Mouse (Mus musculus) neural tube, embryonic 15.5 days (tissue): ENCODE measurements at regions not wholly inside any gene's neighbourhood (a gene's known extent, or its start where the extent isn't known, plus 50 kb on each side); places are given as distances from the start of the nearest gene placed in this dataset.

ENCODE experiments used
- ATAC-seq: fragments of 200-750 bp; cut with Nextera tagmentation; 2 replicates; pipeline ENCODE4 v1.8.0; 2017; ENCODE audit warnings: mild to moderate bottlenecking, moderate TSS enrichment, moderate library complexity; ENCODE audit not compliant: low FRiP score
- H3K27ac ChIP-seq: fragments of 300-500 bp; sonication (generic); replicated peaks from 2 replicates; pipeline ENCODE4 v1.5.1; 2015; ENCODE audit warnings: mild to moderate bottlenecking, inconsistent platforms
- H3K27me3 ChIP-seq: fragments of 300-500 bp; sonication (generic); replicated peaks from 2 replicates; pipeline ENCODE4 v1.6.1; 2015; ENCODE audit warnings: inconsistent platforms
- H3K36me3 ChIP-seq: fragments of 300-500 bp; sonication (generic); 2 replicates; pipeline ENCODE4 v1.6.1; 2015; ENCODE audit warnings: inconsistent platforms
- H3K4me1 ChIP-seq: fragments of 300-500 bp; sonication (generic); 2 replicates; pipeline ENCODE4 v1.6.1; 2015; ENCODE audit warnings: inconsistent platforms
- H3K4me2 ChIP-seq: fragments of 300-500 bp; sonication (generic); 2 replicates; pipeline ENCODE4 v1.6.1; 2015; ENCODE audit warnings: inconsistent platforms, mild to moderate bottlenecking, moderate library complexity
- H3K4me3 ChIP-seq: fragments of 300-500 bp; sonication (generic); replicated peaks from 2 replicates; pipeline ENCODE4 v1.5.1; 2015; ENCODE audit warnings: mild to moderate bottlenecking, inconsistent platforms
- H3K9ac ChIP-seq: fragments of 300-500 bp; sonication (generic); replicated peaks from 2 replicates; pipeline ENCODE4 v1.6.1; 2015; ENCODE audit warnings: mild to moderate bottlenecking, inconsistent platforms
- H3K9me3 ChIP-seq: fragments of 300-500 bp; sonication (generic); replicated peaks from 2 replicates; pipeline ENCODE4 v1.6.1; 2016; ENCODE audit warnings: inconsistent platforms
- WGBS: fragments of 180-500 bp; shearing (Covaris S2); methylation state at CpG from one replicate; pipeline ENCODE4 v1.1.7; 2015; ENCODE audit warnings: mixed read lengths; 5-methylcytosine and 5-hydroxymethylcytosine counted together

- no peaks in the 10 kb centered on the region for H3K27me3 ChIP-seq
- no peak overlapping the region for H3K9ac ChIP-seq
- no peaks in the 10 kb centered on the region; the same call in 1 of the 2 replicates for H3K4me1 ChIP-seq
- 78% methylated on average over 9 of the region's 9 CpGs for WGBS
- ATAC-seq: no peak
- no peaks in the 10 kb centered on the region for H3K36me3 ChIP-seq
- no peak overlapping the region for H3K27ac ChIP-seq
- H3K4me2 ChIP-seq: no peak overlapping the region
- H3K4me3 ChIP-seq: no peak overlapping the region
- no peaks in the 10 kb centered on the region for H3K9me3 ChIP-seq
Measured at GRCm38 (mm10) chr4:137216908-137217497, 60.3 kb upstream of the Wnt4 start.

- Histone ChIP-seq H3K4me3 (no peak overlapping the region), H3K36me3 (no peaks in the 10 kb centered on the region)
- WGBS: 80% methylated on average over 8 of the region's 8 CpGs
Measured at GRCm38 (mm10) chr4:137214573-137214972, 62.7 kb upstream of the Wnt4 start.

GRCm38 (mm10) chr4:137212846-137213245 is 64.4 kb upstream of the Wnt4 start:
- Histone ChIP-seq H3K9ac (no peak overlapping the region), H3K4me1 (peaks cover 4% of the 10 kb centered on the region; the same call in 1 of the 2 replicates), H3K27ac (no peak overlapping the region), H3K4me3 (no peak overlapping the region), H3K36me3 (no peaks in the 10 kb centered on the region), H3K27me3 (no peaks in the 10 kb centered on the region), H3K4me2 (no peak overlapping the region), H3K9me3 (no peaks in the 10 kb centered on the region)
- ATAC-seq: no peak
- WGBS: 84% methylated on average over 9 of the region's 9 CpGs

More at GRCm38 (mm10) chr4:137214573-137214972, 62.7 kb upstream of the Wnt4 start:
- Histone ChIP-seq H3K27me3 (no peaks in the 10 kb centered on the region), H3K4me1 (peaks cover 4% of the 10 kb centered on the region; the same call in 1 of the 2 replicates), H3K9me3 (no peaks in the 10 kb centered on the region), H3K27ac (no peak overlapping the region), H3K4me2 (no peak overlapping the region), H3K9ac (no peak overlapping the region)
- no peak for ATAC-seq

DNA sequence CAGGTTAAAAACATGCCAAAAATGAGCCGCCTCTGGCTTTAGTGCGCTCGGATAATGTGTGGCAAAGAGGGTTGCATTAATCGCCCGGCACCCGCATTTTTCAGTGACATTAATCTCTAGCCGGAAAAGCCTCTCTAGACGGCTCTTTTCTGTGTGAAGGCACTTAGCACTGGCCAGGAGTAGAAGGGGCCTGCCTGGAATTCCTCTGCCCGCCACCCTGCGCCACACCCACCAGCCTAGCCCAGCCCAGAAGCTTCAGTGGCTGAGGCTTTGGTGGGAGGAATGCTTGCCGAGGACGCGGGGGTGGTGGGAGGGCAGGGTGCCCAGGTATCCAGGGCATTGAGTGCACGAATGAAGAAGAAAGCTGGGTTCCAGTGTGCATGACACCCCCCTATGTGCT is 65.2 kb upstream of the Wnt4 start:
- Histone ChIP-seq H3K4me3 (no peak overlapping the region), H3K27ac (no peak overlapping the region), H3K9ac (no peak overlapping the region), H3K27me3 (no peaks in the 10 kb centered on the region), H3K9me3 (no peaks in the 10 kb centered on the region), H3K36me3 (no peaks in the 10 kb centered on the region), H3K4me1 (peaks cover 4% of the 10 kb centered on the region; the same call in 1 of the 2 replicates), H3K4me2 (no peak overlapping the region)
- ATAC-seq: no peak
- 38% methylated on average over 14 of the region's 14 CpGs for WGBS

DNA sequence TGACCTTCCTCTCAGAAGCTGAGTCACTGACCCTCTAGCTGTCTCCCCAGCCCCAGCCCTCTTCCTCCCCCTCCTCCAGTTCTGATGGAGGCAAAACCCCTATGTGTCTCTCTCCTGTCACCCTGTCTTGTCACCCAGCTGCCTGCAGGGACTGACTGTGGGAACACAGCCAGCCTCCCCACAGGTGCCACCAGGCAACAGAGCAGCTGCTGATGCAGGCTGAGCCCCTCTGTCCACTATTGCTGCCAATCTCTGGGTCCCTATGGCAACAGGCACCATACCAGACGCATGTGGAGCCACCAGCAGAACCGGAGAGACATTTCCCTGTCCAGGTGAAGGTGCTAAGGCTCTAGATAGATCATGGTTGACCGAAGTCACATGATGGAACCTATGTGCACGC is 66.0 kb upstream of the Wnt4 start:
- H3K9ac ChIP-seq: no peak overlapping the region
- no peak overlapping the region for H3K4me2 ChIP-seq
- no peak for ATAC-seq
- H3K4me1 ChIP-seq: peaks cover 4% of the 10 kb centered on the region; the same call in 1 of the 2 replicates
- H3K4me3 ChIP-seq: no peak overlapping the region
- no peak overlapping the region for H3K27ac ChIP-seq
- H3K27me3 ChIP-seq: no peaks in the 10 kb centered on the region
- H3K9me3 ChIP-seq: no peaks in the 10 kb centered on the region
- 73% methylated on average over 4 of the region's 4 CpGs for WGBS
- H3K36me3 ChIP-seq: no peaks in the 10 kb centered on the region

DNA sequence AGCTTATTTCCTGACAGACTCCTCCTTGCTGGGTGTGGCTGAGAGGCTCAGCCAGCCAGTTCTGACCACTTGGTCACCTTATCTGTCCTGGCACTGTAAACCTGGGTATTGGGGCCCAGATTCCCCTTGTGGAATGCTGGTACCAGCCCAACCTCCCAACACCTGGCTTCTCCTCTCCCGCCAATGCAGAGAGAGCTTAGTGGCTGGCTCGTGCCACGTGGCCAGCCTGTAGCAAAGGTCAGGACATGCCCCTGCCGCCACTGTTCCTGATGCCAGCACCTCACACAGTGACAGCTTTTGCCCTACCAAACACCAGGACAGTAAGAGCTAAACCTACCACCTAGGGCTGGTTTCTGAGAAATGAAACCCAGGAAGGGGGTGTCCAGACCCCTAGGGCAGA is 66.8 kb upstream of the Wnt4 start:
- no peak overlapping the region for H3K4me2 ChIP-seq
- no peak for ATAC-seq
- 93% methylated on average over 4 of the region's 4 CpGs for WGBS
- no peaks in the 10 kb centered on the region for H3K36me3 ChIP-seq
- no peak overlapping the region for H3K9ac ChIP-seq
- peaks cover 4% of the 10 kb centered on the region; the same call in 1 of the 2 replicates for H3K4me1 ChIP-seq
- H3K27me3 ChIP-seq: no peaks in the 10 kb centered on the region
- H3K9me3 ChIP-seq: no peaks in the 10 kb centered on the region
- no peak overlapping the region for H3K27ac ChIP-seq
- no peak overlapping the region for H3K4me3 ChIP-seq

DNA sequence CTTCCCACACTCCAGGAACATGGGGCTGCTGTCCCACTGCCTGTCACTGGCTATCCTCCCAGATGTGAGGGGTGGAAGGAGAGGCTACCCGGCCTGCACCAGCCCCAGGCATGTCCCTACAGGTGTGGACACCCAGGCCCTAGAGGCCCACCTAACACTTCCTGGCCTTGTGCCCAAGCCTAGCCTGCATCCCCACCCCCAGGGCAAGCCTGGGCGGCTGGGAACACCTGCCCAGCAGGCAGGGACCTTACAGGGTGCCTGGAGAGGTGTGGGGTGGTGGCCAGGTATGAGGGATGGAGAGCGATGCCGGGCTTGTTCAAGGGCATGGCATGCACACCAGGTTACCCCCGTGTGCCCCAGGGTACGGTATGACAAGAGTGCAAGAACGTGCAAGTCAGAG is 76.3 kb upstream of the Wnt4 start:
- H3K9ac ChIP-seq: no peak overlapping the region
- H3K4me2 ChIP-seq: no peak overlapping the region
- WGBS: 90% methylated on average over 7 of the region's 7 CpGs
- no peak for ATAC-seq
- H3K9me3 ChIP-seq: no peaks in the 10 kb centered on the region
- H3K4me3 ChIP-seq: no peak overlapping the region
- no peaks in the 10 kb centered on the region for H3K27me3 ChIP-seq
- H3K27ac ChIP-seq: no peak overlapping the region
- H3K4me1 ChIP-seq: peaks cover 12% of the 10 kb centered on the region
- no peaks in the 10 kb centered on the region for H3K36me3 ChIP-seq

GRCm38 (mm10) chr4:137200426-137200825 is 76.9 kb upstream of the Wnt4 start:
- no peak for ATAC-seq

DNA sequence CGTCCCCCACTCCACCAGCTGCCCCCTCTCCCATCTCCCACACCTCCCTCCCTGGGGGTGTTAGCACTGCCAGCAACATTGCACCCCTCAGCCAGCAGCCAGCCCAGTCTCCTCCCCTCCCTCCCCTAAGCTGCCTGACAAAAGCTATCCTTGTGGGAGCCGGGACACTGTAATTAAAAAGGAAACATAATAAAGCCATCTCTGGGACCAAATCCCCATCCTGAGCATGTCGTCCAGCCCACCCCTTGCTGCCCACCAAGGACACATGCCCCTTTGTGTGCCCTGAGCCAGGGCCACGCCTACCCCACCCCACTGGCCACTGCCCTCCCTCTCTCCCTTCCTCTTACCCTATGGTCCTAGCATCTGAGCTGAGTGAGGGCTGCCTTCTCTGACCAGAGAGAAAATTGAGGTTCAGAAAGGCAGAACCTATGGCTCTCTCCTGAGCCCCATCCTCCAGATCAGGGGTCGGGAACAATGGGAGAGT is 80.8 kb upstream of the Wnt4 start:
- Histone ChIP-seq H3K36me3 (no peaks in the 10 kb centered on the region), H3K27ac (no peak overlapping the region), H3K9ac (no peak overlapping the region), H3K27me3 (no peaks in the 10 kb centered on the region), H3K4me1 (peaks cover 12% of the 10 kb centered on the region), H3K4me3 (no peak overlapping the region), H3K4me2 (no peak overlapping the region), H3K9me3 (no peaks in the 10 kb centered on the region)
- 34% methylated on average over 5 of the region's 5 CpGs for WGBS
- no peak for ATAC-seq

More at GRCm38 (mm10) chr4:137200426-137200825, 76.9 kb upstream of the Wnt4 start:
- no peak overlapping the region for H3K4me3 ChIP-seq
- H3K4me1 ChIP-seq: peaks cover 12% of the 10 kb centered on the region
- no peaks in the 10 kb centered on the region for H3K27me3 ChIP-seq
- H3K9ac ChIP-seq: no peak overlapping the region
- H3K27ac ChIP-seq: no peak overlapping the region
- no peaks in the 10 kb centered on the region for H3K9me3 ChIP-seq
- 37% methylated on average over 9 of the region's 9 CpGs for WGBS
- H3K4me2 ChIP-seq: no peak overlapping the region
- H3K36me3 ChIP-seq: no peaks in the 10 kb centered on the region

DNA sequence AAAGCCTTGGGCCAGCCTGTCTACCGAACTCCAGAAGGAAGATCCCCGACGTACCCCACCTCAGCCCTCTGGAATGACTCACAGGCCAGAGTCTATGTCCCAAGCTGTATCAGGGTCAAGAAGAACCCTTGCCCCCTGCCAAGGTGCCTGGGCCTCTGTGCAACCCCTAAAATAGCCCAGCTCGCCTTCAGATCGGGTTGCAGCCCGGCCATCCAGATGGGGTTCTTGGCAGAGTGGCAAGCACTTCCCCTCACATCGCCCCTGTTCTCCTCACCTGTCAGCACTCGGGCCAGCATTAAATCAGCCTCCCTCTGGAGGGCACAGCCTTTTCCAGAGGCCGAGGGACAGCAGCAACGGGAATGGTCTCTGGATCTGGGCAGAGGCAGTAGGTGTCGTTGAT is 83.2 kb upstream of the Wnt4 start:
- H3K9me3 ChIP-seq: no peaks in the 10 kb centered on the region
- no peak overlapping the region for H3K4me2 ChIP-seq
- no peak overlapping the region for H3K4me3 ChIP-seq
- no peak for ATAC-seq
- no peak overlapping the region for H3K9ac ChIP-seq
- H3K27ac ChIP-seq: no peak overlapping the region
- H3K36me3 ChIP-seq: no peaks in the 10 kb centered on the region
- H3K4me1 ChIP-seq: peaks cover 22% of the 10 kb centered on the region
- H3K27me3 ChIP-seq: no peaks in the 10 kb centered on the region
- 85% methylated on average over 11 of the region's 11 CpGs for WGBS

- Histone ChIP-seq H3K9me3 (no peaks in the 10 kb centered on the region), H3K27ac (no peak overlapping the region), H3K9ac (no peak overlapping the region), H3K4me3 (no peak overlapping the region), H3K36me3 (no peaks in the 10 kb centered on the region), H3K27me3 (no peaks in the 10 kb centered on the region), H3K4me1 (peaks cover 17% of the 10 kb centered on the region), H3K4me2 (no peak overlapping the region)
- ATAC-seq: no peak
- WGBS: 43% methylated on average over 10 of the region's 10 CpGs
Measured at GRCm38 (mm10) chr4:137190625-137191024, 86.7 kb upstream of the Wnt4 start.

GRCm38 (mm10) chr4:137189801-137190200 is 87.5 kb upstream of the Wnt4 start:
- Histone ChIP-seq H3K9me3 (no peaks in the 10 kb centered on the region), H3K27me3 (no peaks in the 10 kb centered on the region), H3K27ac (no peak overlapping the region), H3K4me2 (no peak overlapping the region), H3K9ac (no peak overlapping the region), H3K4me3 (no peak overlapping the region), H3K4me1 (peaks cover 17% of the 10 kb centered on the region), H3K36me3 (no peaks in the 10 kb centered on the region)
- 92% methylated on average over 4 of the region's 4 CpGs for WGBS
- no peak for ATAC-seq
